Mouse (Mus musculus): Measurements from ENCODE around the gene Foxn3. TPM values are rescaled to one million over a fixed set of nuclear protein-coding genes. Genes with fewer than 3 reads are reported as not detected.

Foxn3 gene
- polyA plus RNA-seq, 1 experiment from 2014 or later, result 86.4 TPM

GRCm38 (mm10) chr12:99371500-99371899, 191.9 kb downstream of the Foxn3 start:
- no peak overlapping the region for H3K4me2 ChIP-seq (replicated peaks)
- no peak overlapping the region for H3K27ac ChIP-seq (replicated peaks)
- H3K9me3 ChIP-seq, result no peaks in the 10 kb centered on the region
- H3K4me3 ChIP-seq, result no peak overlapping the region
- H3K4me1 ChIP-seq, result peaks cover 38% of the 10 kb centered on the region
- no peak overlapping the region for H3K9ac ChIP-seq (replicated peaks)
- H3K36me3 ChIP-seq, result no peaks in the 10 kb centered on the region
- 85% methylated on average over 5 of the region's 5 CpGs for WGBS
- no peaks in the 10 kb centered on the region for H3K27me3 ChIP-seq
- no peak for ATAC-seq (replicated peaks)

- H3K9me3 ChIP-seq, result no peaks in the 10 kb centered on the region
- H3K27me3 ChIP-seq, result no peaks in the 10 kb centered on the region
- H3K4me2 ChIP-seq (replicated peaks), result no peak overlapping the region
- peaks cover 23% of the 10 kb centered on the region for H3K4me1 ChIP-seq
- no peak overlapping the region for H3K4me3 ChIP-seq
- WGBS, result 89% methylated on average over 10 of the region's 10 CpGs
- no peak overlapping the region for H3K27ac ChIP-seq (replicated peaks)
- no peaks in the 10 kb centered on the region for H3K36me3 ChIP-seq
- H3K9ac ChIP-seq (replicated peaks), result no peak overlapping the region
- no peak for ATAC-seq (replicated peaks)
These were observed 195.1 kb downstream of the Foxn3 start for GRCm38 (mm10) chr12:99368251-99368650.

GRCm38 (mm10) chr12:99365999-99366398, 197.4 kb downstream of the Foxn3 start:
- Histone ChIP-seq H3K36me3 (no peaks in the 10 kb centered on the region), H3K27me3 (no peaks in the 10 kb centered on the region), H3K4me1 (peaks cover 39% of the 10 kb centered on the region), H3K9ac (replicated peaks) (no peak overlapping the region), H3K9me3 (no peaks in the 10 kb centered on the region), H3K27ac (replicated peaks) (no peak overlapping the region), H3K4me2 (replicated peaks) (no peak overlapping the region), H3K4me3 (no peak overlapping the region)
- ATAC-seq (replicated peaks), result no peak
- 88% methylated on average over 9 of the region's 9 CpGs for WGBS

GRCm38 (mm10) chr12:99364201-99364600, 199.2 kb downstream of the Foxn3 start:
- no peaks in the 10 kb centered on the region for H3K27me3 ChIP-seq
- H3K9me3 ChIP-seq, result no peaks in the 10 kb centered on the region
- no peak overlapping the region for H3K9ac ChIP-seq (replicated peaks)
- H3K4me1 ChIP-seq, result peaks cover 30% of the 10 kb centered on the region
- H3K4me3 ChIP-seq, result no peak overlapping the region
- 66% methylated on average over 6 of the region's 6 CpGs for WGBS
- no peaks in the 10 kb centered on the region for H3K36me3 ChIP-seq
- ATAC-seq (replicated peaks), result 0 out of 2 replicates have a peak, but pooled peaks have one; percentile 15
- 0 out of 2 replicates have a peak overlapping the region, but pooled peaks have one; percentile 13 for H3K27ac ChIP-seq (replicated peaks)
- no peak overlapping the region for H3K4me2 ChIP-seq (replicated peaks)

- WGBS, result 92% methylated on average over 6 of the region's 6 CpGs
- Histone ChIP-seq H3K27me3 (no peaks in the 10 kb centered on the region), H3K9ac (replicated peaks) (no peak overlapping the region), H3K27ac (replicated peaks) (no peak overlapping the region), H3K4me3 (no peak overlapping the region), H3K4me2 (replicated peaks) (no peak overlapping the region), H3K36me3 (no peaks in the 10 kb centered on the region), H3K4me1 (peaks cover 30% of the 10 kb centered on the region), H3K9me3 (no peaks in the 10 kb centered on the region)
- no peak for ATAC-seq (replicated peaks)
These were observed 200.4 kb downstream of the Foxn3 start for GRCm38 (mm10) chr12:99363024-99363423.

GRCm38 (mm10) chr12:99361752-99362132, 201.6 kb downstream of the Foxn3 start:
- H3K4me1 ChIP-seq, result peaks cover 33% of the 10 kb centered on the region
- ATAC-seq (replicated peaks), result no peak
- H3K4me2 ChIP-seq (replicated peaks), result no peak overlapping the region
- no peaks in the 10 kb centered on the region for H3K27me3 ChIP-seq
- 76% methylated on average over 5 of the region's 5 CpGs for WGBS
- no peak overlapping the region for H3K9ac ChIP-seq (replicated peaks)
- peak overlapping the region; percentile 32; the same call in 1 of the 2 replicates for H3K27ac ChIP-seq (replicated peaks)
- H3K4me3 ChIP-seq, result no peak overlapping the region
- H3K36me3 ChIP-seq, result no peaks in the 10 kb centered on the region
- no peaks in the 10 kb centered on the region for H3K9me3 ChIP-seq

- Histone ChIP-seq H3K27ac (replicated peaks) (peak overlapping the region; percentile 32; the same call in 1 of the 2 replicates), H3K27me3 (no peaks in the 10 kb centered on the region), H3K9ac (replicated peaks) (no peak overlapping the region), H3K4me2 (replicated peaks) (no peak overlapping the region), H3K36me3 (no peaks in the 10 kb centered on the region), H3K4me3 (no peak overlapping the region), H3K4me1 (peaks cover 35% of the 10 kb centered on the region), H3K9me3 (no peaks in the 10 kb centered on the region)
- ATAC-seq (replicated peaks), result 0 out of 2 replicates have a peak, but pooled peaks have one; percentile 17
- 53% methylated on average over 8 of the region's 8 CpGs for WGBS
These were observed 202.2 kb downstream of the Foxn3 start for GRCm38 (mm10) chr12:99360958-99361751.

- WGBS, result 80% methylated on average over 5 of the region's 5 CpGs
- H3K27me3 ChIP-seq, result no peaks in the 10 kb centered on the region
- no peak overlapping the region for H3K4me3 ChIP-seq
- H3K27ac ChIP-seq (replicated peaks), result no peak overlapping the region
- no peak overlapping the region for H3K9ac ChIP-seq (replicated peaks)
- H3K9me3 ChIP-seq, result no peaks in the 10 kb centered on the region
- no peaks in the 10 kb centered on the region for H3K36me3 ChIP-seq
- H3K4me1 ChIP-seq, result peaks cover 24% of the 10 kb centered on the region
- H3K4me2 ChIP-seq (replicated peaks), result no peak overlapping the region
- ATAC-seq (replicated peaks), result no peak
These were observed 204.7 kb downstream of the Foxn3 start for GRCm38 (mm10) chr12:99358698-99359097.

- ATAC-seq (replicated peaks), result no peak
- WGBS, result 88% methylated on average over 8 of the region's 8 CpGs
- Histone ChIP-seq H3K4me3 (no peak overlapping the region), H3K36me3 (no peaks in the 10 kb centered on the region), H3K27me3 (no peaks in the 10 kb centered on the region), H3K9ac (replicated peaks) (no peak overlapping the region), H3K4me1 (peaks cover 26% of the 10 kb centered on the region), H3K27ac (replicated peaks) (no peak overlapping the region), H3K4me2 (replicated peaks) (no peak overlapping the region), H3K9me3 (no peaks in the 10 kb centered on the region)
These were observed 206.7 kb downstream of the Foxn3 start for GRCm38 (mm10) chr12:99356660-99357059.

GRCm38 (mm10) chr12:99353692-99354091, 209.7 kb downstream of the Foxn3 start:
- Histone ChIP-seq H3K36me3 (no peaks in the 10 kb centered on the region), H3K4me2 (replicated peaks) (no peak overlapping the region), H3K27me3 (no peaks in the 10 kb centered on the region), H3K4me1 (peaks cover 33% of the 10 kb centered on the region), H3K4me3 (no peak overlapping the region), H3K27ac (replicated peaks) (no peak overlapping the region), H3K9me3 (no peaks in the 10 kb centered on the region), H3K9ac (replicated peaks) (no peak overlapping the region)
- WGBS, result 86% methylated on average over 11 of the region's 11 CpGs
- ATAC-seq (replicated peaks), result no peak

GRCm38 (mm10) chr12:99352583-99352982, 210.8 kb downstream of the Foxn3 start:
- ATAC-seq (replicated peaks), result no peak

GRCm38 (mm10) chr12:99352136-99352535, 211.2 kb downstream of the Foxn3 start:
- WGBS, result 86% methylated on average over 7 of the region's 7 CpGs
- Histone ChIP-seq H3K4me1 (peaks cover 37% of the 10 kb centered on the region), H3K4me2 (replicated peaks) (no peak overlapping the region), H3K9me3 (no peaks in the 10 kb centered on the region), H3K9ac (replicated peaks) (no peak overlapping the region), H3K27ac (replicated peaks) (no peak overlapping the region), H3K27me3 (no peaks in the 10 kb centered on the region), H3K36me3 (no peaks in the 10 kb centered on the region), H3K4me3 (no peak overlapping the region)
- ATAC-seq (replicated peaks), result no peak

More at GRCm38 (mm10) chr12:99352583-99352982, 210.8 kb downstream of the Foxn3 start:
- Histone ChIP-seq H3K36me3 (no peaks in the 10 kb centered on the region), H3K9ac (replicated peaks) (no peak overlapping the region), H3K27ac (replicated peaks) (no peak overlapping the region), H3K4me3 (no peak overlapping the region), H3K9me3 (no peaks in the 10 kb centered on the region), H3K27me3 (no peaks in the 10 kb centered on the region), H3K4me2 (replicated peaks) (no peak overlapping the region), H3K4me1 (peaks cover 37% of the 10 kb centered on the region)
- 70% methylated on average over 6 of the region's 6 CpGs for WGBS

GRCm38 (mm10) chr12:99351731-99352130, 211.7 kb downstream of the Foxn3 start:
- no peak overlapping the region for H3K9ac ChIP-seq (replicated peaks)
- 78% methylated on average over 9 of the region's 9 CpGs for WGBS
- no peak overlapping the region for H3K4me3 ChIP-seq
- no peak overlapping the region for H3K27ac ChIP-seq (replicated peaks)
- no peaks in the 10 kb centered on the region for H3K9me3 ChIP-seq
- no peaks in the 10 kb centered on the region for H3K27me3 ChIP-seq
- no peak for ATAC-seq (replicated peaks)
- H3K36me3 ChIP-seq, result no peaks in the 10 kb centered on the region
- H3K4me1 ChIP-seq, result peaks cover 34% of the 10 kb centered on the region
- no peak overlapping the region for H3K4me2 ChIP-seq (replicated peaks)
